Mouse (Mus musculus): ENCODE results near the gene Cd209e. TPM values are rescaled to one million over a fixed set of nuclear protein-coding genes. Genes with fewer than 3 reads are reported as not detected.

Gene Cd209e
- polyA plus RNA-seq (2017; shearing (Covaris generic)): under 1 TPM in 1 of 2 experiments, not detected in 1; 0.12 TPM

GRCm38 (mm10) chr8:3854209-3854608 lies at the start of gene Cd209e:
Gene Cd209e, minus strand, starts transcription at chr8:3854309.

GRCm38 (mm10) chr8:3878455-3878854 lies 24.3 kb upstream of the Cd209e start, which contains the start of gene Cd209d:
Gene Cd209d, minus strand, starts transcription at chr8:3878555.

Other genes starting within 250 kb of the Cd209e start
- 10 to 100 TPM; 81.8 to 82.2 TPM for gene Xab2, start 233.0 kb downstream of the Cd209e start, polyA plus RNA-seq (2017; shearing (Covaris generic))
- 100 to 1,000 TPM; 122 to 131 TPM for gene Pet100, start 232.8 kb downstream of the Cd209e start, polyA plus RNA-seq (2017; shearing (Covaris generic))
- under 1 TPM; 0.16 to 0.20 TPM for gene Pcp2, start 228.8 kb downstream of the Cd209e start, polyA plus RNA-seq (2017; shearing (Covaris generic))
- gene Stxbp2, start 223.4 kb downstream of the Cd209e start, polyA plus RNA-seq (2017; shearing (Covaris generic)): 100 to 1,000 TPM; 211 to 215 TPM
- not detected for gene Retn, start 198.5 kb downstream of the Cd209e start, polyA plus RNA-seq (2017; shearing (Covaris generic))
- under 1 TPM; 0.36 to 0.92 TPM for gene Mcemp1, start 188.6 kb downstream of the Cd209e start, polyA plus RNA-seq (2017; shearing (Covaris generic))
- not detected for gene Fcor, start 181.9 kb downstream of the Cd209e start, polyA plus RNA-seq (2017; shearing (Covaris generic))
- 10 to 100 TPM; 27.9 to 28.4 TPM for gene Trappc5, start 178.0 kb downstream of the Cd209e start, polyA plus RNA-seq (2017; shearing (Covaris generic))
- gene Fcer2a, start 160.1 kb downstream of the Cd209e start, polyA plus RNA-seq (2017; shearing (Covaris generic)): 1 to 10 TPM in 1 of 2 experiments, under 1 TPM in 1; 0.47 to 2.0 TPM
- gene Clec4g, start 133.7 kb downstream of the Cd209e start, polyA plus RNA-seq (2017; shearing (Covaris generic)): not detected
- under 1 TPM; 0.20 to 0.32 TPM for gene Cd209a, start 105.3 kb downstream of the Cd209e start, polyA plus RNA-seq (2017; shearing (Covaris generic))
- gene Cd209d, start 24.2 kb upstream of the Cd209e start, polyA plus RNA-seq (2017; shearing (Covaris generic)): 1 to 10 TPM in 1 of 2 experiments, not detected in 1; 5.1 TPM
- 10 to 100 TPM in 1 of 2 experiments, under 1 TPM in 1; 0.23 to 22.9 TPM for gene Cd209b, start 72.5 kb upstream of the Cd209e start, polyA plus RNA-seq (2017; shearing (Covaris generic))
- under 1 TPM; 0.26 to 0.47 TPM for gene Cd209c, start 100.4 kb upstream of the Cd209e start, polyA plus RNA-seq (2017; shearing (Covaris generic))

Measured in activated CD4-positive, CD25-positive, alpha-beta regulatory T cell (primary cell).